Mouse (Mus musculus): ENCODE measurements around the gene Osbpl11. TPM values are rescaled to one million over a fixed set of nuclear protein-coding genes. Genes with fewer than 3 reads are reported as not detected.
"Not testable (repeated sequence)": the region's sequence is repeated elsewhere in the genome, so short reads cannot be mapped to it uniquely, and the experiment has no call there.

Osbpl11 gene
- 18.9 and 20.6 TPM in 2 replicates for polyA plus RNA-seq (2015; fragmentation: Nextera tagmentation; extraction: Ambion mirVana)

DNA sequence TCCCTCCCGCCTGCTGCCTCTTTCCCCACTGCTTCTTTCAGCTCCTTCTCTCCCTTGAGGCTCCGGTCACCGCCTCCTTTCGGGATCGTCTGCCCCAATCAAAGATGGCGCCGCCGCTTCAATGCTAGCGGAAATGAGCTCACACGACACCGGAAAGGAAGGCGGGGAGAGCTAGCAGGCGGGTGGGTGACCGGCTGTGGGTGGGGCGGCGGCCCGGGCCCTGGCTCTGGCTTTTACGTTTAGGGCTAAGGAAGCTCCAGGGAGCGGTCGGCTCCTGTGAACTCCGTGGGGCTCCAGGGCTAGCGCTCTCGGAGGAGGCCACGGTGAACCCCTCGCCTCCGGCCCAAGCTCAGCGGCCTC, at the start of gene Osbpl11:
Osbpl11 (plus strand) TSS at position 171 of the 360 bp plus-strand sequence.
- WGBS: 0% methylated on average over 27 of the region's 27 CpGs
- peak within 1 kb of the TSS; percentile 85 for H3K4me2 ChIP-seq
- no peaks in the 10 kb centered on the region for H3K27me3 ChIP-seq
- peak within 1 kb of the TSS; percentile 87 for H3K4me3 ChIP-seq
- no peaks in the 10 kb centered on the region for H3K36me3 ChIP-seq
- peaks cover 38% of the 10 kb centered on the region for H3K4me1 ChIP-seq (replicated peaks)
- no peaks in the 10 kb centered on the region for H3K9me3 ChIP-seq
- peak within 1 kb of the TSS; percentile 90 for H3K9ac ChIP-seq
- peak within 1 kb of the TSS; percentile 94 for H3K27ac ChIP-seq (replicated peaks)
- ATAC-seq (ENCODE audit: low FRiP score, low read depth): peak; percentile 94

- WGBS: 74% methylated on average over 4 of the region's 4 CpGs
- no peak for ATAC-seq (ENCODE audit: low FRiP score, low read depth)
- H3K4me1 ChIP-seq (replicated peaks): no peaks in the 10 kb centered on the region
Observed at GRCm38 (mm10) chr16:33135167-33135566, 49.7 kb upstream of the Osbpl11 start.

GRCm38 (mm10) chr16:33139061-33139460, 45.8 kb upstream of the Osbpl11 start:
- H3K27ac ChIP-seq (replicated peaks); H3K9ac ChIP-seq; H3K9me3 ChIP-seq; H3K4me3 ChIP-seq; H3K4me2 ChIP-seq; H3K4me1 ChIP-seq (replicated peaks); H3K27me3 ChIP-seq; ATAC-seq (ENCODE audit: low FRiP score, low read depth); H3K36me3 ChIP-seq: not testable (repeated sequence)
- WGBS: 87% methylated on average over 7 of the region's 7 CpGs

More at GRCm38 (mm10) chr16:33135167-33135566, 49.7 kb upstream of the Osbpl11 start:
- Histone ChIP-seq H3K36me3 (no peaks in the 10 kb centered on the region), H3K4me3 (no peak overlapping the region), H3K27me3 (no peaks in the 10 kb centered on the region), H3K9ac (no peak overlapping the region), H3K27ac (replicated peaks) (no peak overlapping the region), H3K9me3 (no peaks in the 10 kb centered on the region), H3K4me2 (no peak overlapping the region)

- 27% methylated on average over 3 of the region's 3 CpGs for WGBS
- H3K9ac ChIP-seq: no peak overlapping the region
Observed at GRCm38 (mm10) chr16:33141758-33142280, 43.1 kb upstream of the Osbpl11 start.

DNA sequence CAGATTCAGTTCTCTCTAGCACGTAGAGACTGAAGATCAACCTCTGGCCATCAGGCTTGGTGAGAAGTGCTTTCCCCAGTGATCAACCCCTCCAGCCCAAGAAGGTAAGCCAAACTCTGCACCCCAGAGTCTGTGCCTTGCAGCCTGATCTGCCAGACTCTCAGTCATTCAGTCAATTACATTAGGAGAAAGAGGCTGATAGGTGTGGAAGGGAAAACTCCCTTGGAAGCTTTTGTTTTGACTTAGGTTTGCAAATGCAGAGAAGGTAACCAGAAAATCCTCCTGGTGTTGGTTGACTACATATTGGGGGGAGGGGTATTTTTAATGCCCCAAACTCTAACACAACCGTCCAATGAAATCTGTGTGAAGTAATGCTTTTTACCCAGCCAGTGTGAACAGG, 41.4 kb upstream of the Osbpl11 start:
- H3K27me3 ChIP-seq: no peaks in the 10 kb centered on the region
- 77% methylated on average over 2 of the region's 2 CpGs for WGBS
- no peaks in the 10 kb centered on the region for H3K36me3 ChIP-seq
- no peak overlapping the region for H3K27ac ChIP-seq (replicated peaks)
- H3K4me3 ChIP-seq: no peak overlapping the region
- ATAC-seq (ENCODE audit: low FRiP score, low read depth): no peak
- H3K9ac ChIP-seq: no peak overlapping the region
- H3K4me2 ChIP-seq: no peak overlapping the region
- H3K4me1 ChIP-seq (replicated peaks): no peaks in the 10 kb centered on the region
- H3K9me3 ChIP-seq: no peaks in the 10 kb centered on the region

More at GRCm38 (mm10) chr16:33141758-33142280, 43.1 kb upstream of the Osbpl11 start:
- no peak for ATAC-seq (ENCODE audit: low FRiP score, low read depth)
- Histone ChIP-seq H3K27ac (replicated peaks) (no peak overlapping the region), H3K4me1 (replicated peaks) (no peaks in the 10 kb centered on the region), H3K4me2 (no peak overlapping the region), H3K27me3 (no peaks in the 10 kb centered on the region), H3K36me3 (no peaks in the 10 kb centered on the region), H3K9me3 (no peaks in the 10 kb centered on the region), H3K4me3 (no peak overlapping the region)

GRCm38 (mm10) chr16:33146185-33146584, 38.7 kb upstream of the Osbpl11 start:
- Histone ChIP-seq H3K4me1 (replicated peaks) (no peaks in the 10 kb centered on the region), H3K27ac (replicated peaks) (no peak overlapping the region), H3K4me3 (no peak overlapping the region), H3K4me2 (no peak overlapping the region), H3K36me3 (no peaks in the 10 kb centered on the region), H3K9me3 (no peaks in the 10 kb centered on the region), H3K27me3 (no peaks in the 10 kb centered on the region), H3K9ac (no peak overlapping the region)
- ATAC-seq (ENCODE audit: low FRiP score, low read depth): no peak
- 95% methylated on average over 3 of the region's 3 CpGs for WGBS

DNA sequence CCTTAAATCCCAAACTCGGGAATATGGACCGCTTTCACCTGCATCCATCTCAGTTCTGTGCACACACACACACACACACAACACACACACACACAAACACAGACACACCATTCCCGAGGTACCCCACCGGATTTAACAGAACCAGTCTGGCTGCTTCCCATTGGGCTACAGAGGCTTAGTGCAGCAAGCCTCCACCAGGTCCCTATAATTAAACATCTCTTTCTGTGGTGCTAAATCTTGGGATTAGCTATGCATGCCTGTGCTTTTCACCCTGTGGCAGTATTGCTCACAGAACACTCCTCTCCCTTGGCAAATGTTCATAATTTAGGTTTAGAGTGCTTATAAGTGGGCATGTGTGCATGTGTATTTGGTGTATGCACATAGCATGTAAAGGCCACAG, 36.7 kb upstream of the Osbpl11 start:
- Histone ChIP-seq H3K4me2 (no peak overlapping the region), H3K27ac (replicated peaks) (no peak overlapping the region), H3K4me3 (no peak overlapping the region), H3K36me3 (no peaks in the 10 kb centered on the region), H3K9ac (no peak overlapping the region), H3K4me1 (replicated peaks) (no peaks in the 10 kb centered on the region), H3K9me3 (no peaks in the 10 kb centered on the region), H3K27me3 (no peaks in the 10 kb centered on the region)
- no peak for ATAC-seq (ENCODE audit: low FRiP score, low read depth)
- 91% methylated on average over 4 of the region's 4 CpGs for WGBS

DNA sequence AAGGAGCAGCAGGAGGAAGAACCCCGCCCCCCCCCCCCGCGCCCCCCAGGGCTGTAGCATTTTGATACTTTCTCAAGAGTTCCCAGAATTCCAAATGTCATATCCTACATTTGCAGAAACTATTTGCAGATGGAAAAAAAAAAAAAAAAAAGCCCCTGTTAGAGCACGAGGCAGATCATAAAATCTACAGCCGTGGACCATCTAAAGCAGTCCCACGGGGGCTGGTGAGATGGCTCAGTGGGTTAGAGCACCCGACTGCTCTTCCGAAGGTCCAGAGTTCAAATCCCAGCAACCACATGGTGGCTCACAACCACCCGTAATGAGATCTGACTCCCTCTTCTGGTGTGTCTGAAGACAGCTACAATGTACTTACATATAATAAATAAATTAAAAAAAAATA, 34.0 kb upstream of the Osbpl11 start:
- not testable (repeated sequence) for H3K9ac ChIP-seq; H3K4me3 ChIP-seq; H3K27ac ChIP-seq (replicated peaks); H3K9me3 ChIP-seq; H3K4me2 ChIP-seq; H3K4me1 ChIP-seq (replicated peaks); ATAC-seq (ENCODE audit: low FRiP score, low read depth); H3K36me3 ChIP-seq; H3K27me3 ChIP-seq
- WGBS: 75% methylated on average over 9 of the region's 9 CpGs

DNA sequence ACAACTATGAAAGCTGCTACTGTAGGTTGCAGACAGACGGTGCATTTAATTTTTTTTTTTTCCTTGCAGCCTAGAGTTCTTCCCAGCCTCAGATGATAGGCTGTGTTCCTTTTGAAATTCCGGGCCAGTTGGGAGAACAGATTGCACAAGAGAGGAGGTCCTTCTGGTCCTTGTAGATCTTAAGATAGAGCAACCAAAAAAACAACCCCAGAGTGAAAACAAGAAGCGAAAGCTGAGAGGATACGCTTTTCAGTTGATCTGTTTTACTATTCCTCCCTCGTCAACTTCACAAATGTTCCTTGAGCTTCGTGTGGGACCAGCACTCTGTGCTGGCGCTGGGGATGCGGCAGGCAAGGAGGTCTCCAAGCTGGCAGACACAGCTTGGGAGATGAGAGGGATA, 33.3 kb upstream of the Osbpl11 start:
- Histone ChIP-seq H3K4me3 (no peak overlapping the region), H3K27ac (replicated peaks) (no peak overlapping the region), H3K36me3 (no peaks in the 10 kb centered on the region), H3K27me3 (no peaks in the 10 kb centered on the region), H3K9ac (no peak overlapping the region), H3K4me1 (replicated peaks) (no peaks in the 10 kb centered on the region), H3K9me3 (no peaks in the 10 kb centered on the region), H3K4me2 (no peak overlapping the region)
- no peak for ATAC-seq (ENCODE audit: low FRiP score, low read depth)
- 81% methylated on average over 8 of the region's 8 CpGs for WGBS

- no peaks in the 10 kb centered on the region for H3K27me3 ChIP-seq
- no peaks in the 10 kb centered on the region for H3K4me1 ChIP-seq (replicated peaks)
- H3K4me2 ChIP-seq: no peak overlapping the region
- no peak overlapping the region for H3K27ac ChIP-seq (replicated peaks)
- no peak overlapping the region for H3K9ac ChIP-seq
- no peaks in the 10 kb centered on the region for H3K36me3 ChIP-seq
- no peak for ATAC-seq (ENCODE audit: low FRiP score, low read depth)
- 50% methylated on average over 4 of the region's 4 CpGs for WGBS
- no peak overlapping the region for H3K4me3 ChIP-seq
- no peaks in the 10 kb centered on the region for H3K9me3 ChIP-seq
Observed at GRCm38 (mm10) chr16:33154992-33155391, 29.9 kb upstream of the Osbpl11 start.

DNA sequence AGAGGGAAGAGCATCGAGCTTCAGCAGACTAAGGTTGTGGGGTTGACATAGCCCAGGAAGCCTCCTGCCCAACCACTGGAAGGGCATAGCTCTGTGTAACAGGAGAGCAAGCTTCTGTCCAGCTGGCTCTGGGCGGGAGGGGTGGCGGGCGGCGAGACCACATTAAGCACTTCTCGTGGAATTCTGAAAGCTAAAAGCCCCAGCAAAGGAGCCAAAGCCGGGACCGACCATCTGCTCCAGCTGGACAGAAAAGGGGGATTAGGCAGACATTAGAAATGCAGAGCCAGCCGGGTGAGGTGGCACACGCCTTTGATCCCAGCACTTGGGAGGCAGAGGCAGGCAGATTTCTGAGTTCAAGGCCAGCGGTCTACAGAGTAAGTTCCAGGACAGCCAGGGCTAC, 26.9 kb upstream of the Osbpl11 start:
- Histone ChIP-seq H3K4me2 (no peak overlapping the region), H3K9me3 (no peaks in the 10 kb centered on the region), H3K9ac (no peak overlapping the region), H3K4me1 (replicated peaks) (no peaks in the 10 kb centered on the region), H3K36me3 (no peaks in the 10 kb centered on the region), H3K27me3 (no peaks in the 10 kb centered on the region), H3K4me3 (no peak overlapping the region), H3K27ac (replicated peaks) (no peak overlapping the region)
- no peak for ATAC-seq (ENCODE audit: low FRiP score, low read depth)
- WGBS: 89% methylated on average over 11 of the region's 11 CpGs

GRCm38 (mm10) chr16:33158590-33159071, 26.2 kb upstream of the Osbpl11 start:
- 79% methylated on average over 14 of the region's 14 CpGs for WGBS
- ATAC-seq (ENCODE audit: low FRiP score, low read depth): no peak

GRCm38 (mm10) chr16:33159363-33159762, 25.5 kb upstream of the Osbpl11 start:
- Histone ChIP-seq H3K4me2 (no peak overlapping the region), H3K9ac (no peak overlapping the region), H3K36me3 (no peaks in the 10 kb centered on the region), H3K27me3 (no peaks in the 10 kb centered on the region), H3K9me3 (no peaks in the 10 kb centered on the region), H3K4me1 (replicated peaks) (no peaks in the 10 kb centered on the region), H3K4me3 (no peak overlapping the region), H3K27ac (replicated peaks) (no peak overlapping the region)
- ATAC-seq (ENCODE audit: low FRiP score, low read depth): no peak
- WGBS: 93% methylated on average over 2 of the region's 2 CpGs

More at GRCm38 (mm10) chr16:33158590-33159071, 26.2 kb upstream of the Osbpl11 start:
- H3K27me3 ChIP-seq: no peaks in the 10 kb centered on the region
- no peak overlapping the region for H3K4me2 ChIP-seq
- no peak overlapping the region for H3K27ac ChIP-seq (replicated peaks)
- H3K9ac ChIP-seq: no peak overlapping the region
- no peak overlapping the region for H3K4me3 ChIP-seq
- H3K4me1 ChIP-seq (replicated peaks): no peaks in the 10 kb centered on the region
- H3K36me3 ChIP-seq: no peaks in the 10 kb centered on the region
- no peaks in the 10 kb centered on the region for H3K9me3 ChIP-seq
